Mouse (Mus musculus) ES-Bruce4 (cell line): ENCODE data around the gene Pde4d.

Experiments used
- CTCF ChIP-seq: IDR thresholded peaks from one replicate; pipeline ENCODE4 v1.8.1; 2011; ENCODE audit warnings: low read depth, low read length
- EP300 ChIP-seq: IDR thresholded peaks from 2 replicates; pipeline ENCODE4 v1.6.1; 2011; ENCODE audit warnings: low read depth, low read length; ENCODE audit not compliant: insufficient read depth

GRCm38 (mm10) chr13:109539371-109539770 lies 1089.6 kb downstream of the Pde4d start:
- TF ChIP-seq CTCF = no peak
- TF ChIP-seq EP300 = no peak
